Mouse (Mus musculus) ES-Bruce4 (cell line): ENCODE results near the gene Mrps35.

Experiments
- CTCF ChIP-seq: IDR thresholded peaks from one replicate; pipeline ENCODE4 v1.8.1; 2011; ENCODE audit warnings: low read depth, low read length
- POLR2A ChIP-seq: IDR thresholded peaks from one replicate; pipeline ENCODE4 v1.8.1; 2011; ENCODE audit warnings: low read length; ENCODE audit not compliant: insufficient read depth

DNA sequence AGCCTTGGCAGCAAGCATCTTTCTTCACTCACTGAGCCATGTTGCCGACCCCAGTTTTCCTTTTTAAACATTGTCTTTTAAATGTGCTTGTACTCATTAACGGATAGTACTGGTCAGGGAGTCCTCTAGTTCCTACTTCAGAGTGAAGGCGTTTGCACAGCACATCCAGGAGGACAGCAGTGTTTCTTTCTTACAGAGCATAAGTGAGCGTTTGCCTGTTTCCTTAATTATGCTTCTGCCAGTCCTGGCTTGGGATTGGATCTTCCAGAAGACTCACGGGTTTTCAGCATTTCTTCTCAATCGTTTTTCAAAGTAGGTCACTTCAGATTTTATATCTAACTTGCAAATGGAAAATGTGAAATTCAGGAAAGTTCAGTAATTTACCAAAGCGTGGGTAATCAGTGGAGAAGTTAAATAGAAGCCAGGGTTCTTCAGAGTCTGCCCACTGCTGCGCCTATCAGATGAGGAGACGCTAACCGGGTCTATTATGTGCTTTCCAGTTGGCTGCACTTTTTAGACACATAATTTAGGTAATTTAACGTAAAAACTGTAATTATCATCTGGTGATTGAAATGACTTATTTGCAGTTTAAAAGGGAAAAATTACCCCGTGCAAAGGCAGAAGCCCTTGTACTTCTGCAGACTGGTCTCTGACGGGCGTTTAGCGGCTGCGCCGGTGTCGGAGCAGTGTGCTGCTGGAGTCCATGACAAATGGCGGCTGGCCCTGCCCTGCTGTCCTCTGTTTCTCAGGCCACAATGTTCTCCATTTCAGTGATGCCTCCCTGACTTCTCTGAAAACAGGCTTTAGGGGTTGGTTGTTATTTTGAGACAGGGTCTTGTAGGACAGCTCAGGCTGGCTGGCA, 11.5 kb downstream of the Mrps35 start:
- TF ChIP-seq POLR2A: no peak
- TF ChIP-seq CTCF: no peak
